Mouse (Mus musculus) megakaryocyte-erythroid progenitor cell, adult 5-6 weeks (primary cell): Measurements from ENCODE around the gene Fuom. TPM values are rescaled to one million over a fixed set of nuclear protein-coding genes. Genes with fewer than 3 reads are reported as not detected.

Source experiments
- ATAC-seq: replicated peaks from 2 replicates; pipeline ENCODE4 v1.8.0; 2016; ENCODE audit warnings: mild to moderate bottlenecking, inconsistent platforms; ENCODE audit not compliant: severe bottlenecking, poor library complexity, low FRiP score, low TSS enrichment
- total RNA-seq, 2 experiments: library from RNA; stranded (forward) in 1 of 2; stranded (reverse) in 1 of 2; fragments of 200-1000, 215-1000 nt in 1 of 2; fragments of >200 nt in 1 of 2; fragmentation: Nextera tagmentation in 1 of 2; gene quantifications; 2 replicates each; pipeline ENCODE4 v1.2.3; 2014 to 2017

Fuom gene
- total RNA-seq (2014; fragmentation: Nextera tagmentation) (4.1 and 17.9 TPM in 2 replicates), total RNA-seq (2017) (12.0 TPM in 1 of 2 replicates, not detected in the other)

GRCm38 (mm10) chr7:140101993-140102860 is at the start of gene Fuom:
Fuom (minus strand) TSS chr7:140102441.
- peak; percentile 97 for ATAC-seq

GRCm38 (mm10) chr7:140144550-140144949 is 42.3 kb upstream of the Fuom start:
- ATAC-seq, result no peak

- ATAC-seq, result peak; percentile 67
These were observed 39.1 kb upstream of the Fuom start for GRCm38 (mm10) chr7:140141350-140141749.

GRCm38 (mm10) chr7:140138021-140138310 is 35.7 kb upstream of the Fuom start:
- no peak for ATAC-seq

- ATAC-seq, result peak; percentile 85
These were observed 35.1 kb upstream of the Fuom start, which contains the start of gene Mtg1 for GRCm38 (mm10) chr7:140137135-140138020. Mtg1 (plus strand) TSS chr7:140137564.

- ATAC-seq, result no peak
These were observed 33.0 kb upstream of the Fuom start for GRCm38 (mm10) chr7:140135106-140135770.

GRCm38 (mm10) chr7:140134033-140134432 is 31.8 kb upstream of the Fuom start:
- 0 out of 2 replicates have a peak, but pooled peaks have one; percentile 5 for ATAC-seq

- ATAC-seq, result peak; percentile 25; the same call in 1 of the 2 replicates
These were observed 29.9 kb upstream of the Fuom start for GRCm38 (mm10) chr7:140132184-140132583.

GRCm38 (mm10) chr7:140127911-140128310 is 25.7 kb upstream of the Fuom start:
- ATAC-seq, result no peak

GRCm38 (mm10) chr7:140126934-140127333 is 24.7 kb upstream of the Fuom start:
- no peak for ATAC-seq

GRCm38 (mm10) chr7:140126022-140126350 is 23.7 kb upstream of the Fuom start:
- 0 out of 2 replicates have a peak, but pooled peaks have one; percentile 0 for ATAC-seq

- peak; percentile 97 for ATAC-seq
These were observed 23.2 kb upstream of the Fuom start for GRCm38 (mm10) chr7:140125278-140126021.

- no peak for ATAC-seq
These were observed 22.1 kb upstream of the Fuom start for GRCm38 (mm10) chr7:140124382-140124781.

- ATAC-seq, result no peak
These were observed 20.5 kb upstream of the Fuom start for GRCm38 (mm10) chr7:140122765-140123164.

GRCm38 (mm10) chr7:140121338-140121910 is 19.2 kb upstream of the Fuom start:
- ATAC-seq, result no peak

GRCm38 (mm10) chr7:140120484-140120883 is 18.2 kb upstream of the Fuom start:
- ATAC-seq, result no peak

- peak; percentile 99 for ATAC-seq
These were observed 14.3 kb upstream of the Fuom start, which contains the start of gene Echs1 for GRCm38 (mm10) chr7:140116329-140117054. Echs1 (minus strand) TSS chr7:140116476.
